Mouse (Mus musculus) stomach, postnatal 0 days (tissue): ENCODE data around the gene Srpk1.

Source experiments
- CTCF ChIP-seq: IDR thresholded peaks from 2 replicates; pipeline ENCODE4 v1.5.1; 2016; ENCODE audit warnings: antibody characterized with exemption, low read depth, mild to moderate bottlenecking, moderate library complexity
- EP300 ChIP-seq: optimal IDR thresholded peaks from 2 replicates; pipeline ENCODE3; 2016; ENCODE audit warnings: antibody characterized with exemption

DNA sequence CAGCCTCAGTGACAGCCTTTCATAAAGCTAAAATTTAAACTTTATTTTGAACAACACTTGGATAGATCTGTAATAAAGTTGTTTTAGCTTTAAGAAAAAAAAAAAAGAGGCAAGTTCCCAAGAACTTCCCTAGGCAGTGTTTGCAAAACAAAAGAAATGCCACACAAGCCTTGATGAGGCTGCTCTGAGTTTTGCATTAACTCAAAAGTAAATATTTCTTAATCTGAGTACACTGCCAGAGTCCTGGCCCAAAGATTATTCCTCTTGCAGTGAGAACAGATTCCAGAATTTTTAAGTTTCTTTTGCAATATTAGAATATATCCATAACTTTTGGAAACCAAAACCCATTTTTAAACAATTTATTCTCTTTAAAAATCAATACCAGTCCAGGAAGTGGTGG lies 57.3 kb downstream of the Srpk1 start:
- no peak for TF ChIP-seq CTCF
- TF ChIP-seq EP300 = no peak
